Comparison of ENCODE assay signal across 7 mouse cellular contexts in genomic region chr9:25496196-25496595, GRCm38 (mm10).
"Had no signal": no experiment of that assay in that cellular context is flagged by ENCODE, and none has a peak within 500 bp of the region (broad histone marks: within the 10 kb centered on the region; RNA-seq: fewer than 3 reads in every experiment).

No protein-coding gene starts in this region.

- DNase-seq: kidney, postnatal 10 days; kidney, postnatal 4 days; lung, adult 2 months; lung, postnatal 36 days; right cerebral cortex, postnatal 14 days; thymus, adult 2 months; thymus, postnatal 25 days had no signal
